Mouse (Mus musculus): ENCODE data around the gene Flvcr1. TPM values are rescaled to one million over a fixed set of nuclear protein-coding genes. Genes with fewer than 3 reads are reported as not detected.
A peak's percentile ranks its signal among the peaks of the same experiment; 100 is the strongest.

The Flvcr1 gene
- polyA plus RNA-seq, 1 experiment: 4.6 TPM

- Histone ChIP-seq H3K27ac (replicated peaks; ENCODE audit: low read depth, low read length) (no peak overlapping the region), H3K4me1 (ENCODE audit: control insufficient read depth, insufficient read depth, insufficient read length, low read length) (0 out of 2 replicates have a peak, but pooled peaks cover 3% of the 10 kb centered on the region), H3K4me3 (ENCODE audit: insufficient read depth, low read depth, low read length) (no peak overlapping the region)
Observed at GRCm38 (mm10) chr1:191023140-191023539, 2.8 kb downstream of the Flvcr1 start.

GRCm38 (mm10) chr1:191021016-191021415 lies 4.9 kb downstream of the Flvcr1 start:
- Histone ChIP-seq H3K27ac (replicated peaks; ENCODE audit: low read depth, low read length) (no peak overlapping the region), H3K4me3 (ENCODE audit: insufficient read depth, low read depth, low read length) (no peak overlapping the region), H3K4me1 (ENCODE audit: control insufficient read depth, insufficient read depth, insufficient read length, low read length) (no peaks in the 10 kb centered on the region)

GRCm38 (mm10) chr1:191020217-191020924 lies 5.6 kb downstream of the Flvcr1 start:
- Histone ChIP-seq H3K4me1 (ENCODE audit: control insufficient read depth, insufficient read depth, insufficient read length, low read length) (no peaks in the 10 kb centered on the region), H3K4me3 (ENCODE audit: insufficient read depth, low read depth, low read length) (no peak overlapping the region), H3K27ac (replicated peaks; ENCODE audit: low read depth, low read length) (no peak overlapping the region)

DNA sequence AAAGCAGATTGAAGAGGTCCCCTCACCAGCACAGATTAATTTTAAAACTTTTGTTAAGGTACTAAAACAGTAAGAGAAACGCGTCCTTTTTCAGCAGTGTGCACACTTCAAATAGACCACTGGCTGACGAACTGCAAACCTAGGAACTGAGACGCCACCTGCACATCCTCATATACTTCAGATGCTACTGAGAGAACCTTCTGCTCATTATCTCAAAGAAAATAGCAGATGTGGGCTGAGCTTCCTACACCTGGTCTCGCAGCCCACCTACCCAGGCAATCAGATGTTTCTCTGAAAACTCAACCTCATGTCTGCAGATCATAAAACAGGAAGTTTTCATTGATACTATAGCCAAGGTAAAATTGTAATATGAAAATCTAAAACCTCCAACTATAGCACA lies 6.2 kb downstream of the Flvcr1 start:
- no peak overlapping the region for H3K4me3 ChIP-seq (ENCODE audit: insufficient read depth, low read depth, low read length)
- no peaks in the 10 kb centered on the region for H3K4me1 ChIP-seq (ENCODE audit: control insufficient read depth, insufficient read depth, insufficient read length, low read length)
- H3K27ac ChIP-seq (replicated peaks; ENCODE audit: low read depth, low read length): no peak overlapping the region

GRCm38 (mm10) chr1:191014271-191014670 lies 11.7 kb downstream of the Flvcr1 start:
- H3K4me3 ChIP-seq (ENCODE audit: insufficient read depth, low read depth, low read length): no peak overlapping the region
- no peak overlapping the region for H3K27ac ChIP-seq (replicated peaks; ENCODE audit: low read depth, low read length)
- H3K4me1 ChIP-seq (ENCODE audit: control insufficient read depth, insufficient read depth, insufficient read length, low read length): no peaks in the 10 kb centered on the region

DNA sequence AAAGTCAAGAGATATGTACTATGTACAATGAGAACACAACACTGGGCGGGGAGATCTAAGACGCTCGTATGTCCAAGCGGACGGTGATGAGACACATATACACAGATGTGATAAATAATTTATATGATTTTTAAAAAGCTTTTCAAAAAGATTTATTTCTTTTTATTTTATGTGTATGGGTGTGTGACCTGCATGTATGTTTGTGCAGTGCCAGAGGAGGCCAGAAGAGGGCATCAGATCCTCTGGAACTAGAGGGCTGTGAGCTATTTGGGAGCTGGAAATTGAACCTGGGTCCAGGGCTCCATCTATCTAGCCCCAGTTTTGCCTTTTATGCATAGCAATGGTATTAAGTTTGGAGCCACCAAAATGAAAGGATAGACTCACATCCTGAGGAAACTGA lies 17.3 kb downstream of the Flvcr1 start:
- H3K4me1 ChIP-seq (ENCODE audit: control insufficient read depth, insufficient read depth, insufficient read length, low read length): no peaks in the 10 kb centered on the region
- H3K4me3 ChIP-seq (ENCODE audit: insufficient read depth, low read depth, low read length): no peak overlapping the region
- H3K27ac ChIP-seq (replicated peaks; ENCODE audit: low read depth, low read length): no peak overlapping the region

- H3K27ac ChIP-seq (replicated peaks; ENCODE audit: low read depth, low read length): no peak overlapping the region
- no peaks in the 10 kb centered on the region for H3K4me1 ChIP-seq (ENCODE audit: control insufficient read depth, insufficient read depth, insufficient read length, low read length)
- no peak overlapping the region for H3K4me3 ChIP-seq (ENCODE audit: insufficient read depth, low read depth, low read length)
Observed at GRCm38 (mm10) chr1:191002201-191002600, 23.8 kb downstream of the Flvcr1 start.

GRCm38 (mm10) chr1:191000686-191001085 lies 25.3 kb downstream of the Flvcr1 start:
- H3K4me1 ChIP-seq (ENCODE audit: control insufficient read depth, insufficient read depth, insufficient read length, low read length): no peaks in the 10 kb centered on the region
- no peak overlapping the region for H3K4me3 ChIP-seq (ENCODE audit: insufficient read depth, low read depth, low read length)
- H3K27ac ChIP-seq (replicated peaks; ENCODE audit: low read depth, low read length): no peak overlapping the region

- no peak overlapping the region for H3K27ac ChIP-seq (replicated peaks; ENCODE audit: low read depth, low read length)
- H3K4me1 ChIP-seq (ENCODE audit: control insufficient read depth, insufficient read depth, insufficient read length, low read length): no peaks in the 10 kb centered on the region
- H3K4me3 ChIP-seq (ENCODE audit: insufficient read depth, low read depth, low read length): no peak overlapping the region
Observed at GRCm38 (mm10) chr1:190998027-190998426, 27.9 kb downstream of the Flvcr1 start.

DNA sequence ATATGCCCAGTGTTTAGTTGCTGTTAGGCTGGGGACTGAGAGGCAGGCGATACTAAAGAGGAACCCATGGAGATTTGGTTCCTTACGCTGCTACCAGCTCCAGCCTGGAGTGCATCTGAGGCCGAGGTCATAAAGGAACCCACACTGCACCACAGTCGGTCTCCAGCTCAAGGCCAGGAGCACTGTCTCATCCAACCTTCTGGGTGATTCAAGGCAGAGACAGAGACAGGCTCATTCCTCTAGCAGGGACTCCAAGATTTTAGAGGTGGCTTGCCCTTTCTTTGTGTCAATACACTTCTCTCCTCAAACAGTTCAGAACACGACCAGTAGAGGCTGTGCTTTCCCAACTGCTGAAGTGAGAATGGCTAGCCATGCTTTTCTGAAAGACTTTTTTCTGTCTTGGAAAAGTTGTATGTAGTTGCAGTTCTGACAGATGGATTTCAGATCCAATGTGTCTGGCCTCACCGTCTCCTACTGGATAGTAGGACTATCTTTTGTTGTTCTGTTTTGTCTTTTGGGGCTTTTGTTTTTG lies 29.5 kb downstream of the Flvcr1 start:
- Histone ChIP-seq H3K4me1 (ENCODE audit: control insufficient read depth, insufficient read depth, insufficient read length, low read length) (no peaks in the 10 kb centered on the region), H3K4me3 (ENCODE audit: insufficient read depth, low read depth, low read length) (no peak overlapping the region), H3K27ac (replicated peaks; ENCODE audit: low read depth, low read length) (no peak overlapping the region)

GRCm38 (mm10) chr1:190995548-190995947 lies 30.4 kb downstream of the Flvcr1 start:
- Histone ChIP-seq H3K4me1 (ENCODE audit: control insufficient read depth, insufficient read depth, insufficient read length, low read length) (no peaks in the 10 kb centered on the region), H3K27ac (replicated peaks; ENCODE audit: low read depth, low read length) (no peak overlapping the region), H3K4me3 (ENCODE audit: insufficient read depth, low read depth, low read length) (no peak overlapping the region)

- Histone ChIP-seq H3K27ac (replicated peaks; ENCODE audit: low read depth, low read length) (no peak overlapping the region), H3K4me1 (ENCODE audit: control insufficient read depth, insufficient read depth, insufficient read length, low read length) (no peaks in the 10 kb centered on the region), H3K4me3 (ENCODE audit: insufficient read depth, low read depth, low read length) (no peak overlapping the region)
Observed at GRCm38 (mm10) chr1:190989437-190990082, 36.4 kb downstream of the Flvcr1 start.

DNA sequence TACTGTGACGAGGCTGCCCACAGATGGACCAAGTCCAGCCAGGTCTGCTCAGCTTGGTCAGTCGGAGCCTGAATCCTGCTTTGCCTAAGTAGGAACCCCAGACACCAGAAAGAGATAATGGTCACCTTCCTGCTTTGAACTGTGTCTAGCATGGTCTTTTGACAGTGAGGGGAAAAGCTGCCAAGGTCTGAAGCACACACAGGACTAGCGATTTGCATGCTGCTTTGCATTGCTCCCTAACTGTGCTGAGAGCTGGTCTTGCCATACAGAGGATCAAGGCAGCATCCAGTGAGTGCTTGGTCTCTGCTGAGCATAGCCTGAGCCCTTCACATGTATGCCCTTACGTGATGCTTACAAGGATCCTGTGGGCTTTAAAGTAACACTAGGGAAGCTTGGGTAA lies 44.5 kb downstream of the Flvcr1 start:
- no peak overlapping the region for H3K27ac ChIP-seq (replicated peaks; ENCODE audit: low read depth, low read length)
- peaks cover 4% of the 10 kb centered on the region; the same call in 1 of the 2 replicates for H3K4me1 ChIP-seq (ENCODE audit: control insufficient read depth, insufficient read depth, insufficient read length, low read length)
- H3K4me3 ChIP-seq (ENCODE audit: insufficient read depth, low read depth, low read length): no peak overlapping the region

GRCm38 (mm10) chr1:190980470-190980869 lies 45.5 kb downstream of the Flvcr1 start:
- Histone ChIP-seq H3K4me1 (ENCODE audit: control insufficient read depth, insufficient read depth, insufficient read length, low read length) (peaks cover 4% of the 10 kb centered on the region; the same call in 1 of the 2 replicates), H3K4me3 (ENCODE audit: insufficient read depth, low read depth, low read length) (no peak overlapping the region), H3K27ac (replicated peaks; ENCODE audit: low read depth, low read length) (no peak overlapping the region)

DNA sequence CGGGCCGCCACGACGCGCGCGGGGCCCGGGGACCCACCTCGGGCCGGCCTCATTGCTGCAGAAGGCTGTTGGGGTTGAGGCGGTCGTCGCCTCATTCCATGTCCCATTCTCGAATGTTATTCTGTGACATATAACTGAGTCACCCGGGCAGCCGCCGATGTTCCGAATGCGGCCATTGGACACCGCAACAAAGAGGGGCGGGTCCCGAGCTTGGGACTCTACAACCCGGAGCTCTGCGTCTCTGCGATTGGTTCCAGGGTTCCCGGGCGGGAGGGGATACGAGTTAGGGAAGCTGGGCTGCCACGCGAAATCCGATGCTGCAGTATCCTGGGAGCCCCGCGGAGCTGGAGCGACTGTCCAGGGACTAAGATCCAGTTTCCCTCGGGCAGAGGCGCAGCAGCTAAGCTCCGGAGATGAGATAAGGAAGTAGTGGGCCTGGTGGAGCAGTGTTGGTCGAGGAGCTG lies 46.8 kb downstream of the Flvcr1 start, which contains the start of gene Vash2:
Gene Vash2 (minus strand): TSS at position 197 of the 464 bp plus-strand sequence.
- H3K4me1 ChIP-seq (ENCODE audit: control insufficient read depth, insufficient read depth, insufficient read length, low read length): peaks cover 4% of the 10 kb centered on the region; the same call in 1 of the 2 replicates
- H3K4me3 ChIP-seq (ENCODE audit: insufficient read depth, low read depth, low read length): peak within 1 kb of the TSS; percentile 56
- H3K27ac ChIP-seq (replicated peaks; ENCODE audit: low read depth, low read length): no peak within 1 kb of the TSS

Measured in brown adipose tissue, adult 24 weeks (tissue).